Mouse (Mus musculus): ENCODE data around the gene Gm7534. TPM values are rescaled to one million over a fixed set of nuclear protein-coding genes. Genes with fewer than 3 reads are reported as not detected.

The Gm7534 gene
- polyA plus RNA-seq, 1 experiment: not detected

DNA sequence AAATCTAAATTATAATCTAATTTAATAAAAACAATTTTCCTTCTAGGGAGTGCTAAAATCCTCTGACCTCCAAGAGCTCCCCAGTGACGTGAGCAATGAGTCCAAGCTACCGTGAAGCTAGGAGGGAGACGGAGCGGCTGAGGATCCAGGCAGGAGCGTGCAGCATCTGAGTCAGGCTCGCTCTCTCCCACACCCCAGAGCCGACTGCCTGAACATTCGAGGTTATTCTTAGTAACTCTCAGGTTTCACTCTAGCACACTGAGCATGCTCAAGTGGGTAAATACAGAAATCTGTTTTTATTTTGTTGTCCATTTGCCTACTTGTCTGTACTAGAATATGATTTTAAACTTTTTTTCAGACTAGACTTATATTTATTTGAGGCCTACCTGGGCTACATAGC lies 46.1 kb downstream of the Gm7534 start:
- Histone ChIP-seq H3K79me2 (ENCODE audit: control insufficient read depth, insufficient read depth) (no peaks in the 10 kb centered on the region), H3K4me3 (ENCODE audit: insufficient read depth, poor library complexity, severe bottlenecking) (no peak overlapping the region), H3ac (ENCODE audit: control insufficient read depth, insufficient read length, low read depth) (no peak overlapping the region), H3K36me3 (ENCODE audit: control insufficient read depth, insufficient read depth) (peaks cover 14% of the 10 kb centered on the region), H3K79me3 (ENCODE audit: low read depth) (no peaks in the 10 kb centered on the region), H3K27me3 (ENCODE audit: control insufficient read depth, insufficient read depth, insufficient read length) (no peaks in the 10 kb centered on the region)
- no peak for TF ChIP-seq CEBPB (IDR thresholded peaks at IDR 0.05; ENCODE audit: low read depth)

DNA sequence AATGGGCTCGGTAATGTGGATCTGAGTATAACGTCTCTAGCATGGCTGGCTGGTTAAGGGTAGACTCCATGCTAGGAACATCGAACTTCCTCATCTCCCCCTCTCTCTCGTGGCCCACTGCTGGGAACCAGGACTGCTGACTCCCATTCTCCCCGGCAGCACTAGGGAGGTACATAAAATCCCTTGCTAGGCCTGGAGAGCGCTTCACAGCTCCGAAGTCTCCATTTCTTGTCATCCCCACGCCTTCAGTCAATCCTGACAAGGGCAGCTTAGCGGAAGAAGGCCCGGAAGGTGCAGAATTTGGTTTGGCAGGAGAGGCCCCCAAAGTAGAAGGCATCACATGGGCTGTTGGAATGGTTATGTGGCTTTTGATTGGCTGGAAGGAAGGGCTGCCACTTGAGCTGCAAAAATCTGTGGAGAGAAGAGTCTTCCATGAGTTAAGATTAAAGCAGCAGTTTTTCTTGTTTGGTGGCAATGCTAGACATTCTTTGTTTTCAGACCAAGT lies 46.8 kb downstream of the Gm7534 start:
- Histone ChIP-seq H3K79me3 (ENCODE audit: low read depth) (no peaks in the 10 kb centered on the region), H3K4me3 (ENCODE audit: insufficient read depth, poor library complexity, severe bottlenecking) (no peak overlapping the region), H3K79me2 (ENCODE audit: control insufficient read depth, insufficient read depth) (no peaks in the 10 kb centered on the region), H3K36me3 (ENCODE audit: control insufficient read depth, insufficient read depth) (peaks cover 17% of the 10 kb centered on the region), H3K27me3 (ENCODE audit: control insufficient read depth, insufficient read depth, insufficient read length) (no peaks in the 10 kb centered on the region), H3ac (ENCODE audit: control insufficient read depth, insufficient read length, low read depth) (no peak overlapping the region)
- TF ChIP-seq MYOD1 (IDR thresholded peaks at IDR 0.05; ENCODE audit: control insufficient read depth, insufficient read length, low read depth) (no peak), MYOG (IDR thresholded peaks at IDR 0.05; ENCODE audit: control insufficient read depth, extremely low read depth, insufficient read length) (no peak), FOSL1 (IDR thresholded peaks at IDR 0.05; ENCODE audit: insufficient read depth, low read length, poor library complexity, severe bottlenecking) (no peak), USF1 (IDR thresholded peaks at IDR 0.05; ENCODE audit: low read depth) (no peak), CTCF (IDR thresholded peaks at IDR 0.05; ENCODE audit: control insufficient read depth, insufficient read depth, insufficient read length) (no peak), CEBPB (IDR thresholded peaks at IDR 0.05; ENCODE audit: low read depth) (no peak), MAX (IDR thresholded peaks at IDR 0.05) (no peak)

DNA sequence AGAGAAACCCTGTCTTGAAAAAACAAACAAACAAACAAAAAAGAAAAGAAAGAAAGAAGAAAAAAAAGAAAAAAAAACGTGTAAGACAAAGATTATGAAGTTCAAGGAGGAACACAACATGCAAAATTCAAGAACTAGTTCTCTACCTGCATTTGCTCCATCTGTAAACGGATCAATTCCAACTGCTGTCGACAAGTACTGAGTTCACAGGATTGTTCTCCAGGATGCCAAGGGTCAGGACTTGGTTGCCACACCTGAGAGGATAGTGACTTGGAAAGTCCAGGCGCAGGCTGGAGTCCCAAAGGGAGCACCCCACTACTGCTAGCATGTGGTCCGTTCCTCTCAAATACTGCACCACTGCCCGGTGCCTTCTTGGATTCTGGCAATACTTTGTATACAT lies 47.3 kb downstream of the Gm7534 start:
- Histone ChIP-seq H3ac (ENCODE audit: control insufficient read depth, insufficient read length, low read depth) (no peak overlapping the region), H3K4me3 (ENCODE audit: insufficient read depth, poor library complexity, severe bottlenecking) (no peak overlapping the region), H3K79me3 (ENCODE audit: low read depth) (no peaks in the 10 kb centered on the region), H3K36me3 (ENCODE audit: control insufficient read depth, insufficient read depth) (peaks cover 21% of the 10 kb centered on the region), H3K79me2 (ENCODE audit: control insufficient read depth, insufficient read depth) (no peaks in the 10 kb centered on the region), H3K27me3 (ENCODE audit: control insufficient read depth, insufficient read depth, insufficient read length) (no peaks in the 10 kb centered on the region)
- no peak for TF ChIP-seq MYOG (IDR thresholded peaks at IDR 0.05; ENCODE audit: control insufficient read depth, extremely low read depth, insufficient read length)
- TF ChIP-seq FOSL1 (IDR thresholded peaks at IDR 0.05; ENCODE audit: insufficient read depth, low read length, poor library complexity, severe bottlenecking): no peak
- TF ChIP-seq MYOD1 (IDR thresholded peaks at IDR 0.05; ENCODE audit: control insufficient read depth, insufficient read length, low read depth): no peak
- TF ChIP-seq CTCF (IDR thresholded peaks at IDR 0.05; ENCODE audit: control insufficient read depth, insufficient read depth, insufficient read length): no peak
- TF ChIP-seq CEBPB (IDR thresholded peaks at IDR 0.05; ENCODE audit: low read depth): no peak
- TF ChIP-seq MAX (IDR thresholded peaks at IDR 0.05): no peak
- no peak for TF ChIP-seq USF1 (IDR thresholded peaks at IDR 0.05; ENCODE audit: low read depth)

GRCm38 (mm10) chr4:134154354-134154753 lies 48.5 kb downstream of the Gm7534 start:
- Histone ChIP-seq H3K79me3 (ENCODE audit: low read depth) (no peaks in the 10 kb centered on the region), H3K36me3 (ENCODE audit: control insufficient read depth, insufficient read depth) (peaks cover 21% of the 10 kb centered on the region), H3K79me2 (ENCODE audit: control insufficient read depth, insufficient read depth) (no peaks in the 10 kb centered on the region), H3ac (ENCODE audit: control insufficient read depth, insufficient read length, low read depth) (no peak overlapping the region), H3K4me3 (ENCODE audit: insufficient read depth, poor library complexity, severe bottlenecking) (no peak overlapping the region), H3K27me3 (ENCODE audit: control insufficient read depth, insufficient read depth, insufficient read length) (no peaks in the 10 kb centered on the region)
- TF ChIP-seq FOSL1 (IDR thresholded peaks at IDR 0.05; ENCODE audit: insufficient read depth, low read length, poor library complexity, severe bottlenecking): no peak
- no peak for TF ChIP-seq CEBPB (IDR thresholded peaks at IDR 0.05; ENCODE audit: low read depth)
- no peak for TF ChIP-seq MYOG (IDR thresholded peaks at IDR 0.05; ENCODE audit: control insufficient read depth, extremely low read depth, insufficient read length)
- no peak for TF ChIP-seq MAX (IDR thresholded peaks at IDR 0.05)
- TF ChIP-seq CTCF (IDR thresholded peaks at IDR 0.05; ENCODE audit: control insufficient read depth, insufficient read depth, insufficient read length): no peak
- no peak for TF ChIP-seq USF1 (IDR thresholded peaks at IDR 0.05; ENCODE audit: low read depth)
- TF ChIP-seq MYOD1 (IDR thresholded peaks at IDR 0.05; ENCODE audit: control insufficient read depth, insufficient read length, low read depth): no peak

GRCm38 (mm10) chr4:134153656-134154055 lies 49.1 kb downstream of the Gm7534 start:
- Histone ChIP-seq H3K36me3 (ENCODE audit: control insufficient read depth, insufficient read depth) (peaks cover 26% of the 10 kb centered on the region), H3ac (ENCODE audit: control insufficient read depth, insufficient read length, low read depth) (no peak overlapping the region)

GRCm38 (mm10) chr4:134152112-134152511 lies 50.7 kb downstream of the Gm7534 start:
- Histone ChIP-seq H3K36me3 (ENCODE audit: control insufficient read depth, insufficient read depth) (peaks cover 41% of the 10 kb centered on the region), H3K27me3 (ENCODE audit: control insufficient read depth, insufficient read depth, insufficient read length) (no peaks in the 10 kb centered on the region), H3K79me2 (ENCODE audit: control insufficient read depth, insufficient read depth) (no peaks in the 10 kb centered on the region), H3ac (ENCODE audit: control insufficient read depth, insufficient read length, low read depth) (no peak overlapping the region), H3K79me3 (ENCODE audit: low read depth) (no peaks in the 10 kb centered on the region), H3K4me3 (ENCODE audit: insufficient read depth, poor library complexity, severe bottlenecking) (no peak overlapping the region)
- TF ChIP-seq CEBPB (IDR thresholded peaks at IDR 0.05; ENCODE audit: low read depth): no peak
- TF ChIP-seq MYOD1 (IDR thresholded peaks at IDR 0.05; ENCODE audit: control insufficient read depth, insufficient read length, low read depth): no peak
- no peak for TF ChIP-seq MYOG (IDR thresholded peaks at IDR 0.05; ENCODE audit: control insufficient read depth, extremely low read depth, insufficient read length)
- TF ChIP-seq FOSL1 (IDR thresholded peaks at IDR 0.05; ENCODE audit: insufficient read depth, low read length, poor library complexity, severe bottlenecking): no peak

More at GRCm38 (mm10) chr4:134153656-134154055, 49.1 kb downstream of the Gm7534 start:
- Histone ChIP-seq H3K4me3 (ENCODE audit: insufficient read depth, poor library complexity, severe bottlenecking) (no peak overlapping the region), H3K79me3 (ENCODE audit: low read depth) (no peaks in the 10 kb centered on the region), H3K79me2 (ENCODE audit: control insufficient read depth, insufficient read depth) (no peaks in the 10 kb centered on the region), H3K27me3 (ENCODE audit: control insufficient read depth, insufficient read depth, insufficient read length) (no peaks in the 10 kb centered on the region)
- no peak for TF ChIP-seq MYOD1 (IDR thresholded peaks at IDR 0.05; ENCODE audit: control insufficient read depth, insufficient read length, low read depth)
- no peak for TF ChIP-seq USF1 (IDR thresholded peaks at IDR 0.05; ENCODE audit: low read depth)
- TF ChIP-seq FOSL1 (IDR thresholded peaks at IDR 0.05; ENCODE audit: insufficient read depth, low read length, poor library complexity, severe bottlenecking): no peak
- TF ChIP-seq CTCF (IDR thresholded peaks at IDR 0.05; ENCODE audit: control insufficient read depth, insufficient read depth, insufficient read length): no peak
- no peak for TF ChIP-seq CEBPB (IDR thresholded peaks at IDR 0.05; ENCODE audit: low read depth)
- TF ChIP-seq MYOG (IDR thresholded peaks at IDR 0.05; ENCODE audit: control insufficient read depth, extremely low read depth, insufficient read length): no peak
- TF ChIP-seq MAX (IDR thresholded peaks at IDR 0.05): no peak

Measured in C2C12 (cell line).